Mouse (Mus musculus): Measurements from ENCODE around the gene Lhfpl2. TPM values are rescaled to one million over a fixed set of nuclear protein-coding genes. Genes with fewer than 3 reads are reported as not detected.

Gene Lhfpl2
- total RNA-seq, 1 experiment from 2014 or later: not detected

- no peak for ATAC-seq (replicated peaks; ENCODE audit: insufficient number of reproducible peaks, low FRiP score, low TSS enrichment, poor library complexity, severe bottlenecking)
These were observed 72.8 kb downstream of the Lhfpl2 start for GRCm38 (mm10) chr13:94130394-94130793.

GRCm38 (mm10) chr13:94131135-94131534 is 73.5 kb downstream of the Lhfpl2 start:
- ATAC-seq (replicated peaks; ENCODE audit: insufficient number of reproducible peaks, low FRiP score, low TSS enrichment, poor library complexity, severe bottlenecking): no peak

GRCm38 (mm10) chr13:94132187-94132995 is 74.8 kb downstream of the Lhfpl2 start:
- no peak for ATAC-seq (replicated peaks; ENCODE audit: insufficient number of reproducible peaks, low FRiP score, low TSS enrichment, poor library complexity, severe bottlenecking)

GRCm38 (mm10) chr13:94134646-94135045 is 77.0 kb downstream of the Lhfpl2 start:
- ATAC-seq (replicated peaks; ENCODE audit: insufficient number of reproducible peaks, low FRiP score, low TSS enrichment, poor library complexity, severe bottlenecking): no peak

GRCm38 (mm10) chr13:94135180-94135579 is 77.6 kb downstream of the Lhfpl2 start:
- no peak for ATAC-seq (replicated peaks; ENCODE audit: insufficient number of reproducible peaks, low FRiP score, low TSS enrichment, poor library complexity, severe bottlenecking)

GRCm38 (mm10) chr13:94139713-94140445 is 82.3 kb downstream of the Lhfpl2 start:
- no peak for ATAC-seq (replicated peaks; ENCODE audit: insufficient number of reproducible peaks, low FRiP score, low TSS enrichment, poor library complexity, severe bottlenecking)

- ATAC-seq (replicated peaks; ENCODE audit: insufficient number of reproducible peaks, low FRiP score, low TSS enrichment, poor library complexity, severe bottlenecking): no peak
These were observed 82.8 kb downstream of the Lhfpl2 start for GRCm38 (mm10) chr13:94140446-94140845.

- no peak for ATAC-seq (replicated peaks; ENCODE audit: insufficient number of reproducible peaks, low FRiP score, low TSS enrichment, poor library complexity, severe bottlenecking)
These were observed 85.6 kb downstream of the Lhfpl2 start for GRCm38 (mm10) chr13:94143063-94143652.

- no peak for ATAC-seq (replicated peaks; ENCODE audit: insufficient number of reproducible peaks, low FRiP score, low TSS enrichment, poor library complexity, severe bottlenecking)
These were observed 86.9 kb downstream of the Lhfpl2 start for GRCm38 (mm10) chr13:94144451-94144850.

- no peak for ATAC-seq (replicated peaks; ENCODE audit: insufficient number of reproducible peaks, low FRiP score, low TSS enrichment, poor library complexity, severe bottlenecking)
These were observed 89.7 kb downstream of the Lhfpl2 start for GRCm38 (mm10) chr13:94147257-94147656.

GRCm38 (mm10) chr13:94149006-94149405 is 91.4 kb downstream of the Lhfpl2 start:
- ATAC-seq (replicated peaks; ENCODE audit: insufficient number of reproducible peaks, low FRiP score, low TSS enrichment, poor library complexity, severe bottlenecking): no peak

- no peak for ATAC-seq (replicated peaks; ENCODE audit: insufficient number of reproducible peaks, low FRiP score, low TSS enrichment, poor library complexity, severe bottlenecking)
These were observed 92.2 kb downstream of the Lhfpl2 start for GRCm38 (mm10) chr13:94149781-94150180.

GRCm38 (mm10) chr13:94151308-94151707 is 93.7 kb downstream of the Lhfpl2 start:
- no peak for ATAC-seq (replicated peaks; ENCODE audit: insufficient number of reproducible peaks, low FRiP score, low TSS enrichment, poor library complexity, severe bottlenecking)

- no peak for ATAC-seq (replicated peaks; ENCODE audit: insufficient number of reproducible peaks, low FRiP score, low TSS enrichment, poor library complexity, severe bottlenecking)
These were observed 95.2 kb downstream of the Lhfpl2 start for GRCm38 (mm10) chr13:94152836-94153235.

- ATAC-seq (replicated peaks; ENCODE audit: insufficient number of reproducible peaks, low FRiP score, low TSS enrichment, poor library complexity, severe bottlenecking): no peak
These were observed 96.1 kb downstream of the Lhfpl2 start for GRCm38 (mm10) chr13:94153658-94154057.

GRCm38 (mm10) chr13:94154512-94155296 is 97.1 kb downstream of the Lhfpl2 start:
- ATAC-seq (replicated peaks; ENCODE audit: insufficient number of reproducible peaks, low FRiP score, low TSS enrichment, poor library complexity, severe bottlenecking): no peak

GRCm38 (mm10) chr13:94155657-94156429 is 98.2 kb downstream of the Lhfpl2 start:
- no peak for ATAC-seq (replicated peaks; ENCODE audit: insufficient number of reproducible peaks, low FRiP score, low TSS enrichment, poor library complexity, severe bottlenecking)

- no peak for ATAC-seq (replicated peaks; ENCODE audit: insufficient number of reproducible peaks, low FRiP score, low TSS enrichment, poor library complexity, severe bottlenecking)
These were observed 101.4 kb downstream of the Lhfpl2 start for GRCm38 (mm10) chr13:94158864-94159477.

All from monocyte, adult 5-6 weeks (primary cell).